Mouse (Mus musculus) C2C12 (cell line): ENCODE results near the gene Prss37. TPM values are rescaled to one million over a fixed set of nuclear protein-coding genes. Genes with fewer than 3 reads are reported as not detected.

Source experiments
- H3K27me3 ChIP-seq: one replicate; pipeline ENCODE4 v1.6.1; 2011; ENCODE audit not compliant: control insufficient read depth, insufficient read depth, insufficient read length
- H3K36me3 ChIP-seq: one replicate; pipeline ENCODE4 v1.6.1; 2011; ENCODE audit not compliant: control insufficient read depth, insufficient read depth
- H3K4me3 ChIP-seq: one replicate; pipeline ENCODE4 v1.5.1; 2011; ENCODE audit warnings: mild to moderate bottlenecking, control low read depth; ENCODE audit not compliant: poor library complexity, insufficient read depth, severe bottlenecking
- H3K79me2 ChIP-seq: one replicate; pipeline ENCODE4 v1.6.1; 2011; ENCODE audit not compliant: control insufficient read depth, insufficient read depth
- H3K79me3 ChIP-seq: one replicate; pipeline ENCODE4 v1.6.1; 2011; ENCODE audit warnings: low read depth, control low read depth
- H3ac ChIP-seq: one replicate; pipeline ENCODE3; 2011; ENCODE audit warnings: low read depth; ENCODE audit not compliant: control insufficient read depth, insufficient read length
- CEBPB ChIP-seq: IDR thresholded peaks from one replicate; pipeline ENCODE4 v1.6.1; 2011; ENCODE audit warnings: low read depth, mild to moderate bottlenecking, control low read depth, moderate library complexity
- CTCF ChIP-seq: IDR thresholded peaks from one replicate; pipeline ENCODE4 v1.5.1; 2011; ENCODE audit not compliant: control insufficient read depth, insufficient read depth, insufficient read length
- FOSL1 ChIP-seq: IDR thresholded peaks from one replicate; pipeline ENCODE4 v1.8.0; 2011; ENCODE audit warnings: mild to moderate bottlenecking, low read length; ENCODE audit not compliant: poor library complexity, insufficient read depth, severe bottlenecking
- MAX ChIP-seq: IDR thresholded peaks from one replicate; pipeline ENCODE4 v1.6.1; 2011; ENCODE audit warnings: mild to moderate bottlenecking, control low read depth
- MYOD1 ChIP-seq: IDR thresholded peaks from one replicate; pipeline ENCODE4 v1.6.1; 2011; ENCODE audit warnings: low read depth; ENCODE audit not compliant: control insufficient read depth, insufficient read length
- MYOG ChIP-seq: IDR thresholded peaks from one replicate; pipeline ENCODE4 v1.6.1; 2011; ENCODE audit not compliant: control insufficient read depth, insufficient read length; ENCODE audit errors: extremely low read depth
- USF1 ChIP-seq: IDR thresholded peaks from one replicate; pipeline ENCODE4 v1.6.1; 2011; ENCODE audit warnings: low read depth, mild to moderate bottlenecking, control low read depth, moderate library complexity
- long read RNA-seq, 2 experiments: library from polyadenylated mRNA; unstranded; transcript quantifications; one replicate each; pipeline ENCODE4 v2.0.0; 2019 to 2020
- polyA plus RNA-seq: library from polyadenylated mRNA; unstranded; fragments of >200 nt; fragmentation: generic; extraction: Trizol; gene quantifications from one replicate; pipeline ENCODE4 v1.2.1, GENCODE M21; 2012; ENCODE audit warnings: missing spikeins

Prss37 gene
- not detected for polyA plus RNA-seq
- long read RNA-seq, experiment 1, result 0 reads
- long read RNA-seq, experiment 2, result 0 reads

- Histone ChIP-seq H3K4me3 (no peak within 1 kb of the TSS), H3K36me3 (no peaks in the 10 kb centered on the region), H3K79me3 (no peaks in the 10 kb centered on the region), H3K79me2 (no peaks in the 10 kb centered on the region), H3ac (no peak within 1 kb of the TSS), H3K27me3 (no peaks in the 10 kb centered on the region)
- no peak for TF ChIP-seq MAX
- TF ChIP-seq MYOG, result no peak
- TF ChIP-seq FOSL1, result no peak
- no peak for TF ChIP-seq CTCF
- no peak for TF ChIP-seq CEBPB
- no peak for TF ChIP-seq USF1
- no peak for TF ChIP-seq MYOD1
These were observed at the start of gene Prss37 for GRCm38 (mm10) chr6:40519408-40519807. Gene Prss37 (minus strand): TSS chr6:40519508.

GRCm38 (mm10) chr6:40554950-40555349 is 35.6 kb upstream of the Prss37 start, which contains the start of gene Olfr461:
Gene Olfr461 (minus strand): TSS chr6:40555050.
- no peak within 1 kb of the TSS for H3ac ChIP-seq
- no peak within 1 kb of the TSS for H3K4me3 ChIP-seq
- H3K36me3 ChIP-seq, result no peaks in the 10 kb centered on the region
- no peaks in the 10 kb centered on the region for H3K27me3 ChIP-seq
- no peaks in the 10 kb centered on the region for H3K79me2 ChIP-seq
- TF ChIP-seq FOSL1 (no peak), USF1 (no peak), MAX (no peak), MYOG (no peak), MYOD1 (no peak), CTCF (no peak), CEBPB (no peak)
- H3K79me3 ChIP-seq, result no peaks in the 10 kb centered on the region

GRCm38 (mm10) chr6:40544690-40545089 is 25.4 kb upstream of the Prss37 start:
- H3ac ChIP-seq, result no peak overlapping the region
- no peaks in the 10 kb centered on the region for H3K79me2 ChIP-seq
- no peak overlapping the region for H3K4me3 ChIP-seq
- H3K36me3 ChIP-seq, result no peaks in the 10 kb centered on the region
- TF ChIP-seq MAX, result no peak
- no peak for TF ChIP-seq MYOD1
- no peak for TF ChIP-seq MYOG
- H3K27me3 ChIP-seq, result no peaks in the 10 kb centered on the region
- H3K79me3 ChIP-seq, result no peaks in the 10 kb centered on the region

- H3K36me3 ChIP-seq, result no peaks in the 10 kb centered on the region
- H3ac ChIP-seq, result no peak within 1 kb of the TSS
- no peaks in the 10 kb centered on the region for H3K27me3 ChIP-seq
- H3K79me2 ChIP-seq, result no peaks in the 10 kb centered on the region
- no peaks in the 10 kb centered on the region for H3K79me3 ChIP-seq
- H3K4me3 ChIP-seq, result no peak within 1 kb of the TSS
- TF ChIP-seq MYOD1 (no peak), FOSL1 (no peak), MAX (no peak), CEBPB (no peak), MYOG (no peak), CTCF (no peak), USF1 (no peak)
These were observed 26.1 kb downstream of the Prss37 start, which contains the start of gene Tas2r108 for GRCm38 (mm10) chr6:40493229-40493628. Gene Tas2r108 (plus strand): TSS chr6:40493529.

GRCm38 (mm10) chr6:40490933-40491332 is 28.4 kb downstream of the Prss37 start, which contains the start of gene Tas2r137:
Gene Tas2r137 (plus strand): TSS chr6:40491233.
- Histone ChIP-seq H3ac (no peak within 1 kb of the TSS), H3K36me3 (peaks cover 3% of the 10 kb centered on the region), H3K79me2 (no peaks in the 10 kb centered on the region), H3K27me3 (no peaks in the 10 kb centered on the region), H3K79me3 (no peaks in the 10 kb centered on the region), H3K4me3 (no peak within 1 kb of the TSS)
- TF ChIP-seq CEBPB (no peak), USF1 (no peak), MAX (no peak), CTCF (no peak)

GRCm38 (mm10) chr6:40482318-40482717 is 37.0 kb downstream of the Prss37 start:
- H3K36me3 ChIP-seq, result peaks cover 80% of the 10 kb centered on the region
- H3ac ChIP-seq, result no peak overlapping the region

More at GRCm38 (mm10) chr6:40482318-40482717, 37.0 kb downstream of the Prss37 start:
- H3K79me2 ChIP-seq, result no peaks in the 10 kb centered on the region
- TF ChIP-seq MYOG (no peak), CEBPB (no peak), MAX (no peak), FOSL1 (no peak), MYOD1 (no peak), CTCF (no peak)
- no peak overlapping the region for H3K4me3 ChIP-seq
- H3K27me3 ChIP-seq, result no peaks in the 10 kb centered on the region
- H3K79me3 ChIP-seq, result no peaks in the 10 kb centered on the region
